Mouse (Mus musculus) mature B cell (primary cell): ENCODE results near the gene Luzp2.
"Not testable (repeated sequence)": the region's sequence is repeated elsewhere in the genome, so short reads cannot be mapped to it uniquely, and the experiment has no call there.

Experiments used
- in situ Hi-C: fragments of 300-500 bp; cut with MboI; formaldehyde crosslinking; loops from 2 replicates; pipeline ENCODE4 v1.14.3; 2019

Luzp2 gene

DNA sequence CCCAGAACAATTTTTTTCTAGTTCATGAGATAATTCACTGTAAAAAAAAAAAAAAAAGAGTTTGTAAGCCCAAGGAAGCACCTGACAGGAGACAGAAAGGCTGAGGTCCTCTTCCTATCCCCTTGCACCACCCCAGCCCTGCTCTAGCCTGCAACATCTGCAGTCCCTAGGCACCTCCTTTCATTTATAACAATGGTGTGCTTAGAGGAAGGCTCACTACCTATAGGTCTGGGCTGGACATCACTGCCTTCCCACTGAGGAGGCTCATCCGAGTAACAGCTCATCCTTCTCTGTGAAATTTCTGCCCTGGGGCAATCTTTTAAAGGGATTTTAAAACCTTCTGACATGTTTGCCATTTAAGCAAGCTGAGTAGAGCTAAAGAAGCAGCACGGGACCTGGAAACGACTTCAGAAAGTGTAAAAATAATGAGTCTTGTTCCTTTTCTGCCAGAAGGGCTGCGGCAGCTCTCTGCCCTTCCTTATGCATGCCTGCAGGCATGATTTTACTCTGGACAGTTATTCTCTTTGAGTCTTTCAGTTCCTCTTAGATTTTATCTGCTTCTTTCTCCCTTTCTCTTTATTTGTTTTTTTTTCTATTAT, 174.0 kb downstream of the Luzp2 start:
- in situ Hi-C loops, result no loop called here

DNA sequence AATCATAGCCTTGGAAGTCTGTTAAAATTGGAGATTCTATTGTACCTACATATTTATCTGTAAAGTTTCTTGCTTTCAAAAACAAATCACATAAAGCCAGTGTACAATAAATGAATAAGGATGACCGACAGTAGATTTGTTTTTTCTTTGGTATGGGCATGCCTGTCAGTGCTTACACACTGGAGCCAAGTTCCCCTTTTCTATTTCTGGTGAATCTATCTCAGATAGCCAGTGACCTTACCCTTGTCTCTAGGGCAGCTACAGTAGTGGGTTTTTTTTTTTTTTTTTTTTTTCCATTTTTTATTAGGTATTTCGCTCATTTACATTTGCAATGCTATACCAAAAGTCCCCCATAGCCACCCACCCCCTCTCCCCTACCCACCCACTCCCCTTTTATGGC, 298.6 kb downstream of the Luzp2 start:
- in situ Hi-C loops, result not testable (repeated sequence)

GRCm38 (mm10) chr7:55188927-55189326, 353.6 kb downstream of the Luzp2 start:
- in situ Hi-C loops, result no loop called here

DNA sequence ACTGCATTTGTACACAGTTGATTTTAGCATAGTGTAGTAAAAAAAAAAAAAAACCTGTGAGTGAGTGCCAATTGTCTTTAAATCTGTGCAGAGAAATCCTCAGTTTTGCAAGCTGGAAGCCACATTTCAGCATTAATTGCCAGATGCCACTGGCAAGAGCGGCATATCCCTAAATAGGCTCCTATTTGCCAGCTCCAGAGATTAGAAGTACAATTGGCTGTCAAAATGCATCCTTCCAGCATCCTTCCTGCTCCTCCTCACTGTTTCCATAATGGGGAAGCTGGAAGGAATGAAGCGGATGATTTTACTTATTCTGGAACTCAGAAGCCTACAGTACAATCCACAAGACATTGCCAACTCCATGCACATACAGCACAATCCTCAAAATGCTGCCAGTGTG, 354.2 kb downstream of the Luzp2 start:
- in situ Hi-C loops, result no loop called here

DNA sequence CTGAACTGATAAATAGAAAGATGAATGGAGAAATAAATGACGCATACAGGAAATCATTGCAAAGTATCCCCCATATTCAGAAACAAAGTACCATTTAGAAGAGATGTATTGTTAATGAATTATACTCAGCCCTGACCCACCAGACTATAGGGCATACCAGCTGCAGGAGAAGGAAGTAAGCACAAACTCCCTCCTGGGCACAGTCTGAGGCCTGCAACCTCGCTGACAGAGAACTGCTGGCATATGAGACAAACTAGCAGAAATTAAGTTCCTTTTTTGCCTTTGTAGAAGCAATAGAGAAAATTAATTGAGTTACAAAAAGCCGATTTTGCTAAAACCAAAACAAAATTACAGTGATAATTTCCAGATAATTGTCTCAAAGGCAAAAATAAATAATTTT, 355.4 kb downstream of the Luzp2 start:
- in situ Hi-C loops, result no loop called here

DNA sequence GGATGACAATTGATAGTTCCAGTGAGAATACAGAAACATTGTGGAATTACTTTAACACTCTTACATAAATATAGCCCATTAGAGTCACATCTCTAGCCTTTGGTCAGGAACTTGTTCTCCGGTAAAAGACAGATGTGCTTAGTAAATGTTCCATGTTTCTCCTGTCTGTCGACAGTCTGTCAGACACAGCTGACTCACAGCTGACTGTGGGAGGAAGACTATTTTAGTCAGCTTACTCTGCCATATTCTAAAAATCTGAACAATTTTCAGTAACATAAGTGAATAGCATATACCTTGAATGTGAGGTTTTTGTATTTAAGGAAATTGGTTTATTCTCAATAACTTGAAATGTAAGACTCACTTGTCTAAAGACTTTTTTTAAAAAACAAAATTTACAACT, 363.5 kb downstream of the Luzp2 start:
- in situ Hi-C loops, result no loop called here

DNA sequence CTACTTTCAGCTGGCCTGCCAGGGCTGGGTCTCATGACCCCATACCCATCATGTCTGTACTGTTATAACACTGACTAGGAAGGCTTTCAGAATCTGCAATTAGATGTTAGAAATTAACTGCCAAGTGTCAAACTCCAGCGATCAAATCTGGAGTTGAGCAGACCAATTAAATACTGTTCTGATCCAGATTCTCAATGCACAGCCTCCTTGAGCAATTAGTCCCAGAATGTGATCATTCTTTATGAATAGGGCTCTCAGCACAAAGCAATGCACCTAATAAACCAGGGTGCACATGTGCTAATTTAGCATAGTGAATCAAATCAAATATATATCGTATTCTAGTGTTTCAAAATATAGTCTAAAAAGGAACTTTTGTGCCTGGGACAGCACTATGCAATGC, 387.7 kb downstream of the Luzp2 start:
- in situ Hi-C loops, result no loop called here

DNA sequence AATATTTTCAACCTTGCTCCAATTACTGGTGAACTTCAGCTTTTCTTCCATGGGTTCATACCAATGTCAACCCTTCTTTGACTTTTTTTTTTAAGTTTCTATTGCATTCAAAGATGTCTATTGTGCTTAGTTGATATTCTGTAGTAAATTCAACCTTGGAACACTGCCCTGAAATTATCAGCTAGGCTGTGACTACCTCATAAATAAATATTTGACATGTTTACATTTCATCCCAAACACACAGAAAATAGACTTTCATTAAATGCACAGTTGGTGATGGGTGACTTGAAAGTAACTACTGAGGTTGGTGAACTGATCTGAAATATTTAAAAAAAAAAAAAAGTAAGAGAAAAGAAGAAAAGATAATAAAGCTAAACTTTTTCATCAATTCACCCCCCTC, 394.1 kb downstream of the Luzp2 start:
- in situ Hi-C loops, result no loop called here
